Mouse (Mus musculus) spleen, adult 2 months (tissue): ENCODE measurements around the gene Adra2b. TPM values are rescaled to one million over a fixed set of nuclear protein-coding genes. Genes with fewer than 3 reads are reported as not detected.

Source experiments
- DNase-seq, 2 experiments: peaks; one replicate each; pipeline versions ENCODE4 v3.0.0 to v3.0.0-alpha.2; 2012 to 2021; ENCODE audit warnings: low spot score in 2 of 2, low read depth in 1 of 2
- H3K27ac ChIP-seq: fragments of 200-500 bp; 2 replicates; pipeline ENCODE4 v1.5.1; 2012; ENCODE audit warnings: low read length, inconsistent platforms; ENCODE audit not compliant: insufficient read depth
- H3K27me3 ChIP-seq: fragments of 200-500 bp; 2 replicates; pipeline ENCODE4 v1.6.1; 2012; ENCODE audit warnings: mild to moderate bottlenecking, moderate library complexity, low read length, inconsistent platforms; ENCODE audit not compliant: control insufficient read depth, insufficient read depth
- H3K36me3 ChIP-seq: fragments of 200-500 bp; 2 replicates; pipeline ENCODE4 v1.6.1; 2012; ENCODE audit warnings: mild to moderate bottlenecking, low read length, inconsistent platforms; ENCODE audit not compliant: control insufficient read depth, insufficient read depth
- H3K4me1 ChIP-seq: fragments of 200-500 bp; 2 replicates; pipeline ENCODE4 v1.6.1; 2011; ENCODE audit warnings: inconsistent platforms; ENCODE audit not compliant: control insufficient read depth, insufficient read depth, insufficient read length
- H3K4me3 ChIP-seq: fragments of 200-500 bp; 2 replicates; pipeline ENCODE4 v1.5.1; 2011; ENCODE audit warnings: mild to moderate bottlenecking, inconsistent platforms; ENCODE audit not compliant: insufficient read depth, insufficient read length; ENCODE audit errors: extremely low read depth
- CTCF ChIP-seq: fragments of 200-500 bp; IDR thresholded peaks from 2 replicates; pipeline ENCODE4 v1.5.1; 2011; ENCODE audit warnings: mild to moderate bottlenecking, inconsistent platforms; ENCODE audit not compliant: insufficient read depth, insufficient read length, insufficient replicate concordance; ENCODE audit errors: extremely low read depth
- POLR2A ChIP-seq: fragments of 200-500 bp; IDR thresholded peaks from 2 replicates; pipeline ENCODE4 v1.6.1; 2011; ENCODE audit warnings: low read depth, low read length, inconsistent platforms
- WGBS: fragments of 180-500 bp; shearing (Covaris S2); methylation state at CpG from one replicate; pipeline ENCODE4 v1.1.7; 2018; 5-methylcytosine and 5-hydroxymethylcytosine counted together
- polyA plus RNA-seq: library from polyadenylated mRNA; depleted of rRNA; stranded (reverse); fragments of >200 nt; gene quantifications from 2 replicates; pipeline ENCODE4 v1.2.3, GENCODE M21; 2012

The Adra2b gene
- polyA plus RNA-seq, 1 experiment: 1.3 TPM

GRCm38 (mm10) chr2:127322671-127323285, 40.2 kb upstream of the Adra2b start:
- Histone ChIP-seq H3K27ac (peak overlapping the region; percentile 31; the same call in 1 of the 2 replicates), H3K4me3 (no peak overlapping the region), H3K27me3 (no peaks in the 10 kb centered on the region), H3K36me3 (no peaks in the 10 kb centered on the region), H3K4me1 (peaks cover 61% of the 10 kb centered on the region)
- 46% methylated on average over 6 of the region's 6 CpGs for WGBS
- TF ChIP-seq CTCF (no peak), POLR2A (no peak)
- no peak for DNase-seq

GRCm38 (mm10) chr2:127323667-127324066, 39.3 kb upstream of the Adra2b start:
- 67% methylated on average over 1 of the region's 1 CpGs for WGBS
- H3K4me3 ChIP-seq: no peak overlapping the region
- no peak for DNase-seq
- H3K36me3 ChIP-seq: no peaks in the 10 kb centered on the region
- TF ChIP-seq CTCF (no peak), POLR2A (no peak)
- peaks cover 61% of the 10 kb centered on the region for H3K4me1 ChIP-seq
- peak overlapping the region; percentile 2; the same call in 1 of the 2 replicates for H3K27ac ChIP-seq
- H3K27me3 ChIP-seq: no peaks in the 10 kb centered on the region

DNA sequence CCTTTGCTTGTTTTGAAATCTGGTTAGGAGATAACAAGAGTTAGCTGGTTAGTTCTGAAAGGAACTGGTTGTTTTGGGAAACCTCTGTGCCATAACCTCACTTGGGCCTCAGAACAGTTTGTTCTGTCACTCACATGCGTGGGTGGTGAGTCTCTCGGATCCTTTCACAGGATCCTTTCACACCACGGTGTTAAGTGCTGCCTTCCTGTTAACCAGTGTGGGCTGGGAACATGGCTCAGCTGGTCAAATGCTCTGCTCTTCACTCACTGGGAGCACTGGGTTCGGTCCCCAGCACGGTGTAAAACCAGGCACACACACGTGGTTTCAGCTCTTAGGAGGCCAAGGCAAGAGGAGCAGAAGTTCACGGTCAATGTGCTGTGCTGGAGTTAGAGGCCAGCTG, 38.6 kb upstream of the Adra2b start:
- no peak for DNase-seq
- no peaks in the 10 kb centered on the region for H3K27me3 ChIP-seq
- no peak for TF ChIP-seq CTCF
- no peak for TF ChIP-seq POLR2A
- H3K4me1 ChIP-seq: peaks cover 57% of the 10 kb centered on the region
- H3K4me3 ChIP-seq: no peak overlapping the region
- WGBS: 23% methylated on average over 7 of the region's 7 CpGs
- no peaks in the 10 kb centered on the region for H3K36me3 ChIP-seq
- peak overlapping the region; percentile 6; the same call in 1 of the 2 replicates for H3K27ac ChIP-seq

DNA sequence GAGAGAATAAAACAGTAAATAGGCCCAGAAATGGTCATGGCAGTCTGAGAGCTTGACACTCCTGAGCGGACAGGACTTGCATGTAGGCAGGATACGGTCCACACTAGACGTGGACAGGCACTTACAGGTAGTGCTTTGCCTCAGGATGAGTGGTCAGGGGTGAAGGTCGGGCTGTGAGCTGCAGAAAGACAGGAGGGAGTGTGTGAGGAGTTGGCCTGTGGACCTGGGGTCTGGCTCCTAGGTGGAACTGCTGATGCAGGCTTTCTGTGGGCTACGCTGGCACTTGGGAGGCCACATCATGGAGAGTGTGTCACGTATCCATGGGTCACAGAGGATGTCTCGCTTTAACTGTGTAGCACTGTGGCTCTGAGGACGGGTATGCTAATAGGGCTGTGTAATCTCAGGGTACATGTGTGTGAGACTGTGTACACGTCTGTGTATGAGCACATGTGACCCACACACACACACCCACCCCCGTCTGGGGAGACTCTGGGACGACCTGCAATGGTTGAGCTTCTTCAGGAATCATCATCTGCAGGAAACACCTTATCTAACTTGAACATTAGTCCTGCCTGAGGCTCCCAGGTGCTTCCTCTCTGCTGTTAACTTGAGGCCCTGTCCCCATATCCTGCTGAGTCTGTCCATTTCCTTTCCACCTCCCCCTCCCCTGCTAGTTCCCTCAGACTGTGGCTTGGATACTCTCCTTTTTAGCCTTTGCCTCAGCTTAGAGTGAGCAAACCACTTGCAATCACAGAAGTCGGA, 34.7 kb upstream of the Adra2b start:
- Histone ChIP-seq H3K4me3 (no peak overlapping the region), H3K36me3 (no peaks in the 10 kb centered on the region), H3K27me3 (no peaks in the 10 kb centered on the region), H3K27ac (no peak overlapping the region), H3K4me1 (peaks cover 44% of the 10 kb centered on the region)
- WGBS: 48% methylated on average over 12 of the region's 12 CpGs
- TF ChIP-seq CTCF: no peak
- no peak for TF ChIP-seq POLR2A
- DNase-seq: no peak

- H3K27me3 ChIP-seq: no peaks in the 10 kb centered on the region
- TF ChIP-seq POLR2A (no peak), CTCF (no peak)
- peaks cover 29% of the 10 kb centered on the region for H3K4me1 ChIP-seq
- peak in 1 of 2 experiments; percentile 59 for DNase-seq
- WGBS: 52% methylated on average over 14 of the region's 14 CpGs
- peak overlapping the region; percentile 96 for H3K27ac ChIP-seq
- H3K36me3 ChIP-seq: peaks cover 14% of the 10 kb centered on the region
- peak overlapping the region; percentile 25 for H3K4me3 ChIP-seq
Observed at GRCm38 (mm10) chr2:127332807-127333570, 30.0 kb upstream of the Adra2b start.

DNA sequence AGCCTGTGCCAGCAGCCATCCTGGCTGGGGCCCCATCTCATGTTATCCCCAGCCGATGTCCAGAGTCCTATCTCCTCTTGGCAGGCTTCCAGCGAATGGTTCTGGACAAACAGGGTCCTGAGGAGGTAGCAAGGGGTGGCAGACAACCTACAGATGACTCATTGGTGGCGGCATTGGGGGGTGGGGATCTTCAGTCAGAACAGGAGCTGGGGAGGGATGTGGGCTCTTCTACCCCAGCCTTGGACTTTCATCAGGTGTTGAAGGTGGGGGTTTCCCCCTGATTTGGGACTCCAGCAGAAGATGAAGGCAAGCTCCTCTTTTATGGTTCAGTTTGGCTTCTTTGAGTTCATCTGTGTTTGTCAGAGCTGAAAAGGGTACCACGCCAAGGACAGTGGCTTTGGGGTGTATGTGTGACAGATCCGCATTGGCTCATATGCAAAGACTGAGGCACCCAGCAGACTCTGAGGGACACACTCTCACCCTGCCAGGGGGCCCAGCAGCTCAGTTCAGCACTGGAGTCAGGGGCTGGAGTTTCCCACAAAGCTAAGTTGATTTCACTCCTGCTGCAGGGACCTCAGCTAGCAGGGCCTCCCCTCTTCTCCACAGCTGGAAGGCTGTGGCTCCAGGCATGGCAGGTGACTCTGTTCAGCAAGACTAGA, 28.9 kb upstream of the Adra2b start:
- H3K4me1 ChIP-seq: peaks cover 28% of the 10 kb centered on the region
- peak overlapping the region; percentile 96 for H3K27ac ChIP-seq
- peak overlapping the region; percentile 42; the same call in 1 of the 2 replicates for H3K4me3 ChIP-seq
- peak in 1 of 2 experiments; percentile 51 for DNase-seq
- peaks cover 21% of the 10 kb centered on the region for H3K36me3 ChIP-seq
- 22% methylated on average over 5 of the region's 5 CpGs for WGBS
- no peaks in the 10 kb centered on the region for H3K27me3 ChIP-seq
- TF ChIP-seq CTCF (no peak), POLR2A (peak; percentile 60)
